Mouse (Mus musculus) olfactory bulb, adult 2 months (tissue): ENCODE results near the gene Pmf1. TPM values are rescaled to one million over a fixed set of nuclear protein-coding genes. Genes with fewer than 3 reads are reported as not detected.
A peak's percentile ranks its signal among the peaks of the same experiment; 100 is the strongest.
"Not testable (repeated sequence)": the region's sequence is repeated elsewhere in the genome, so short reads cannot be mapped to it uniquely, and the experiment has no call there.

Experiments
- H3K27ac ChIP-seq: fragments of 200-500 bp; 2 replicates; pipeline ENCODE4 v1.5.1; 2012; ENCODE audit warnings: low read depth, low read length; ENCODE audit not compliant: insufficient read depth
- H3K4me1 ChIP-seq: fragments of 200-500 bp; 2 replicates; pipeline ENCODE4 v1.6.1; 2012; ENCODE audit warnings: low read length; ENCODE audit not compliant: control insufficient read depth, insufficient read depth
- H3K4me3 ChIP-seq: fragments of 200-500 bp; 2 replicates; pipeline ENCODE4 v1.5.1; 2012; ENCODE audit warnings: mild to moderate bottlenecking, low read depth, low read length, moderate library complexity; ENCODE audit not compliant: insufficient read depth
- CTCF ChIP-seq: fragments of 200-500 bp; IDR thresholded peaks from 2 replicates; pipeline ENCODE4 v1.5.1; 2012; ENCODE audit warnings: low read depth, mild to moderate bottlenecking, low read length, moderate library complexity; ENCODE audit not compliant: insufficient read depth
- POLR2A ChIP-seq: fragments of 200-500 bp; IDR thresholded peaks from 2 replicates; pipeline ENCODE4 v1.6.1; 2012; ENCODE audit warnings: mild to moderate bottlenecking, low read depth, low read length, moderate library complexity; ENCODE audit not compliant: insufficient read depth
- WGBS: fragments of 180-500 bp; shearing (Covaris S2); methylation state at CpG from one replicate; pipeline ENCODE4 v1.1.7; 2018; 5-methylcytosine and 5-hydroxymethylcytosine counted together
- polyA plus RNA-seq: library from polyadenylated mRNA; stranded (reverse); fragments of >200 nt; gene quantifications from 2 replicates; pipeline ENCODE4 v1.2.4, GENCODE M21; 2012; ENCODE audit warnings: low replicate concordance; ENCODE audit not compliant: missing spikeins, insufficient read depth, insufficient read length

Gene Pmf1
- polyA plus RNA-seq, 1 experiment: not detected

GRCm38 (mm10) chr3:88408953-88409352 lies 1.2 kb downstream of the Pmf1 start:
- H3K4me1 ChIP-seq: peaks cover 6% of the 10 kb centered on the region; the same call in 1 of the 2 replicates
- no peak overlapping the region for H3K4me3 ChIP-seq
- H3K27ac ChIP-seq: no peak overlapping the region
- 60% methylated on average over 5 of the region's 5 CpGs for WGBS
- TF ChIP-seq CTCF (no peak), POLR2A (no peak)

GRCm38 (mm10) chr3:88407529-88407928 lies 2.6 kb downstream of the Pmf1 start:
- Histone ChIP-seq H3K4me1 (peaks cover 6% of the 10 kb centered on the region; the same call in 1 of the 2 replicates), H3K27ac (no peak overlapping the region), H3K4me3 (no peak overlapping the region)
- TF ChIP-seq CTCF: no peak
- TF ChIP-seq POLR2A: no peak
- 56% methylated on average over 7 of the region's 7 CpGs for WGBS

- WGBS: 0% methylated on average over 2 of the region's 2 CpGs
- TF ChIP-seq POLR2A: no peak
- TF ChIP-seq CTCF: no peak
- Histone ChIP-seq H3K27ac (no peak overlapping the region), H3K4me1 (peaks cover 6% of the 10 kb centered on the region; the same call in 1 of the 2 replicates), H3K4me3 (no peak overlapping the region)
Observed at GRCm38 (mm10) chr3:88407090-88407489, 3.0 kb downstream of the Pmf1 start.

GRCm38 (mm10) chr3:88403522-88404230 lies 6.5 kb downstream of the Pmf1 start:
- TF ChIP-seq CTCF: no peak
- TF ChIP-seq POLR2A: no peak
- H3K4me1 ChIP-seq: no peaks in the 10 kb centered on the region
- no peak overlapping the region for H3K27ac ChIP-seq
- 92% methylated on average over 10 of the region's 10 CpGs for WGBS
- H3K4me3 ChIP-seq: no peak overlapping the region

- H3K27ac ChIP-seq: no peak overlapping the region
- H3K4me3 ChIP-seq: no peak overlapping the region
- no peak for TF ChIP-seq POLR2A
- no peak for TF ChIP-seq CTCF
Observed at GRCm38 (mm10) chr3:88398666-88399065, 11.5 kb downstream of the Pmf1 start.

GRCm38 (mm10) chr3:88395742-88396141 lies 14.4 kb downstream of the Pmf1 start:
- Histone ChIP-seq H3K27ac (no peak overlapping the region), H3K4me3 (no peak overlapping the region), H3K4me1 (peaks cover 7% of the 10 kb centered on the region; the same call in 1 of the 2 replicates)
- TF ChIP-seq POLR2A (no peak), CTCF (no peak)
- 91% methylated on average over 8 of the region's 8 CpGs for WGBS

More at GRCm38 (mm10) chr3:88398666-88399065, 11.5 kb downstream of the Pmf1 start:
- H3K4me1 ChIP-seq: peaks cover 7% of the 10 kb centered on the region; the same call in 1 of the 2 replicates
- WGBS: 65% methylated on average over 2 of the region's 2 CpGs

GRCm38 (mm10) chr3:88395288-88395687 lies 14.8 kb downstream of the Pmf1 start:
- TF ChIP-seq CTCF: no peak
- no peak for TF ChIP-seq POLR2A
- no peak overlapping the region for H3K4me3 ChIP-seq
- no peak overlapping the region for H3K27ac ChIP-seq
- WGBS: 95% methylated on average over 6 of the region's 6 CpGs
- H3K4me1 ChIP-seq: peaks cover 7% of the 10 kb centered on the region; the same call in 1 of the 2 replicates

GRCm38 (mm10) chr3:88393776-88394375 lies 16.3 kb downstream of the Pmf1 start:
- whole genome bisulfite sequencing: 78% methylated on average over 9 of the region's 9 CpGs
- no peak overlapping the region for H3K27ac ChIP-seq

GRCm38 (mm10) chr3:88384364-88384763 lies 25.8 kb downstream of the Pmf1 start, which contains the start of gene Bglap:
TSS of gene Bglap (minus strand) at chr3:88384464.
- 75% methylated on average over 5 of the region's 5 CpGs for WGBS
- H3K4me3 ChIP-seq: no peak within 1 kb of the TSS
- peaks cover 11% of the 10 kb centered on the region for H3K4me1 ChIP-seq
- no peak for TF ChIP-seq CTCF
- no peak for TF ChIP-seq POLR2A
- no peak within 1 kb of the TSS for H3K27ac ChIP-seq

More at GRCm38 (mm10) chr3:88393776-88394375, 16.3 kb downstream of the Pmf1 start:
- no peak for TF ChIP-seq CTCF
- TF ChIP-seq POLR2A: no peak
- Histone ChIP-seq H3K4me1 (peaks cover 7% of the 10 kb centered on the region; the same call in 1 of the 2 replicates), H3K4me3 (no peak overlapping the region)

GRCm38 (mm10) chr3:88382383-88382782 lies 27.7 kb downstream of the Pmf1 start:
- H3K4me3 ChIP-seq: not testable (repeated sequence)
- Histone ChIP-seq H3K27ac (0 out of 2 replicates have a peak overlapping the region, but pooled peaks have one; percentile 44), H3K4me1 (peaks cover 13% of the 10 kb centered on the region)
- 55% methylated on average over 3 of the region's 7 CpGs for WGBS

GRCm38 (mm10) chr3:88381389-88382315 lies 28.5 kb downstream of the Pmf1 start:
- Histone ChIP-seq H3K4me1 (peaks cover 19% of the 10 kb centered on the region), H3K27ac (peak overlapping the region; percentile 94), H3K4me3 (peak overlapping the region; percentile 44)
- 6% methylated on average over 22 of the region's 22 CpGs for WGBS

- 69% methylated on average over 5 of the region's 5 CpGs for WGBS
- H3K27ac ChIP-seq, H3K4me3 ChIP-seq: not testable (repeated sequence)
- H3K4me1 ChIP-seq: peaks cover 29% of the 10 kb centered on the region
Observed at GRCm38 (mm10) chr3:88378599-88378998, 31.5 kb downstream of the Pmf1 start, which contains the start of gene Bglap2. TSS of gene Bglap2 (minus strand) at chr3:88378699.

GRCm38 (mm10) chr3:88376644-88377043 lies 33.5 kb downstream of the Pmf1 start:
- Histone ChIP-seq H3K27ac (peak overlapping the region; percentile 20; the same call in 1 of the 2 replicates), H3K4me1 (peaks cover 21% of the 10 kb centered on the region)
- 38% methylated on average over 7 of the region's 7 CpGs for WGBS
- H3K4me3 ChIP-seq: not testable (repeated sequence)
